Mouse (Mus musculus): Measurements from ENCODE around the gene Ache. TPM values are rescaled to one million over a fixed set of nuclear protein-coding genes. Genes with fewer than 3 reads are reported as not detected.

Gene Ache
- polyA plus RNA-seq, 1 experiment, result 0.09 TPM

- no peak for TF ChIP-seq CTCF (IDR thresholded peaks at IDR 0.05; ENCODE audit: control insufficient read depth, insufficient read depth, insufficient replicate concordance, low read depth, low read length)
- TF ChIP-seq POLR2A (IDR thresholded peaks at IDR 0.05; ENCODE audit: control insufficient read depth, low read depth, low read length), result no peak
- Histone ChIP-seq H3K4me1 (ENCODE audit: control insufficient read depth, insufficient read depth, low read length) (peaks cover 10% of the 10 kb centered on the region), H3K27ac (ENCODE audit: control insufficient read depth, insufficient read depth, low read depth, low read length) (no peak overlapping the region), H3K27me3 (ENCODE audit: control insufficient read depth, insufficient read depth, low read length) (no peaks in the 10 kb centered on the region), H3K4me3 (ENCODE audit: control insufficient read depth, low read depth, low read length) (no peak overlapping the region), H3K36me3 (ENCODE audit: control insufficient read depth, insufficient read depth, low read length) (no peaks in the 10 kb centered on the region)
Measured at GRCm38 (mm10) chr5:137343869-137344268, 56.5 kb downstream of the Ache start.

Other genes starting within 250 kb of the Ache start
- 15.4 and 16.6 TPM in 2 replicates for gene Ap1s1, start 241.4 kb upstream of the Ache start, polyA plus RNA-seq (2012; rRNA removed)
- 0.72 and 0.88 TPM in 2 replicates for gene Serpine1, start 215.3 kb upstream of the Ache start, polyA plus RNA-seq (2012; rRNA removed)
- 0.58 and 0.76 TPM in 2 replicates for gene Trim56, start 171.3 kb upstream of the Ache start, polyA plus RNA-seq (2012; rRNA removed)
- gene Muc3, start 138.2 kb upstream of the Ache start, polyA plus RNA-seq (2012; rRNA removed), result 24.7 and 26.0 TPM in 2 replicates
- 1.2 and 1.4 TPM in 2 replicates for gene Muc3a, start 75.1 kb upstream of the Ache start, polyA plus RNA-seq (2012; rRNA removed)
- 1.6 and 1.7 TPM in 2 replicates for gene Ufsp1, start 7.1 kb downstream of the Ache start, polyA plus RNA-seq (2012; rRNA removed)
- gene Srrt, start 20.2 kb downstream of the Ache start, polyA plus RNA-seq (2012; rRNA removed), result 174 and 178 TPM in 2 replicates
- 4.1 and 5.2 TPM in 2 replicates for gene Trip6, start 26.9 kb downstream of the Ache start, polyA plus RNA-seq (2012; rRNA removed)
- gene Slc12a9, start 46.1 kb downstream of the Ache start, polyA plus RNA-seq (2012; rRNA removed), result 3.6 and 4.4 TPM in 2 replicates
- gene Ephb4, start 62.6 kb downstream of the Ache start, polyA plus RNA-seq (2012; rRNA removed), result 1.8 and 2.7 TPM in 2 replicates
- gene Zan, start 189.5 kb downstream of the Ache start, polyA plus RNA-seq (2012; rRNA removed), result 10.2 and 11.5 TPM in 2 replicates
- 10.2 and 12.7 TPM in 2 replicates for gene Pop7, start 215.0 kb downstream of the Ache start, polyA plus RNA-seq (2012; rRNA removed)
- gene Gigyf1, start 231.0 kb downstream of the Ache start, polyA plus RNA-seq (2012; rRNA removed), result 11.5 and 12.0 TPM in 2 replicates
- not detected in 2 replicates for gene Epo, start 245.7 kb downstream of the Ache start, polyA plus RNA-seq (2012; rRNA removed)
- 369 and 402 TPM in 2 replicates for gene Gnb2, start 246.0 kb downstream of the Ache start, polyA plus RNA-seq (2012; rRNA removed)

Data from testis, adult 2 months (tissue).